Mouse (Mus musculus): ENCODE results near the gene Sp3. TPM values are rescaled to one million over a fixed set of nuclear protein-coding genes. Genes with fewer than 3 reads are reported as not detected.

Gene Sp3
- total and polyA plus RNA-seq, 3 experiments = 10.9 to 130 (median 129) TPM

DNA sequence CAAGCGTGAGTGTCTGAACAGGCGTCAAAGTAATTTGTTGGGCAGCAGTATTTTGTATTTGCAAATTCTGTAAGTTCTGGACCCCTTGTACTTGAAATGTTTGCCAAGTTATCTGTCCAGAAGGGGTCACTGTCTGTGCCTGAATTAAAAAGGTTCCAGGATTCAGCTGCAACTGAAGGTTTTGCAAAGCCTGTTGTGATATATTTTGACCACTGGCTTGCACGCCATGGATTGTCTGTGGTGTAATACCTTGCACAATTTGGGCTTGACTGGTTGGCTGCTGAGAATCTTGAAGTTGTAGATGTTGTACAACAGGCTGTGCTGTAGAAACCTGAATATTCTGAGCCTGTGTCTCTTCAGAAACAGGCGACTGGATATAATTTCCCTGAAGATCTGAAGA is 9.9 kb downstream of the Sp3 start:
- Histone ChIP-seq H3K4me3 (ENCODE audit: low read depth, low read length) (no peak overlapping the region), H3K9me3 (replicated peaks) (no peaks in the 10 kb centered on the region), H3K36me3 (replicated peaks) (peaks cover 53% of the 10 kb centered on the region), H3K4me1 (ENCODE audit: insufficient read depth, low read depth, low read length) (peaks cover 14% of the 10 kb centered on the region; the same call in 1 of the 2 replicates), H3K27me3 (ENCODE audit: insufficient read depth, low read length) (no peaks in the 10 kb centered on the region)
- TF ChIP-seq TAL1 (conservative IDR thresholded peaks at IDR 0.05; ENCODE audit: low read depth, low read length) = no peak
- no peak for TF ChIP-seq CTCF (IDR thresholded peaks at IDR 0.05; ENCODE audit: low read depth, low read length)
- TF ChIP-seq GATA2 (IDR thresholded peaks at IDR 0.05; ENCODE audit: borderline replicate concordance, low read depth, low read length) = no peak
- TF ChIP-seq GATA1 (IDR thresholded peaks at IDR 0.05; ENCODE audit: borderline replicate concordance, low read length) = no peak
- no peak for TF ChIP-seq POLR2AphosphoS5 (IDR thresholded peaks at IDR 0.05; ENCODE audit: insufficient replicate concordance, low read depth, low read length)
- no peak for ATAC-seq (ENCODE audit: extremely low read depth, insufficient number of reproducible peaks, low FRiP score, poor library complexity, severe bottlenecking)
- DNase-seq (ENCODE audit: low spot score) = no peak

- TF ChIP-seq TAL1 (conservative IDR thresholded peaks at IDR 0.05; ENCODE audit: low read depth, low read length) = no peak
- TF ChIP-seq CTCF (IDR thresholded peaks at IDR 0.05; ENCODE audit: low read depth, low read length) = no peak
- no peak for TF ChIP-seq GATA2 (IDR thresholded peaks at IDR 0.05; ENCODE audit: borderline replicate concordance, low read depth, low read length)
- no peak for TF ChIP-seq GATA1 (IDR thresholded peaks at IDR 0.05; ENCODE audit: borderline replicate concordance, low read length)
- no peak for TF ChIP-seq POLR2AphosphoS5 (IDR thresholded peaks at IDR 0.05; ENCODE audit: insufficient replicate concordance, low read depth, low read length)
- no peaks in the 10 kb centered on the region for H3K9me3 ChIP-seq (replicated peaks)
- no peaks in the 10 kb centered on the region for H3K27me3 ChIP-seq (ENCODE audit: insufficient read depth, low read length)
- H3K4me1 ChIP-seq (ENCODE audit: insufficient read depth, low read depth, low read length) = peaks cover 10% of the 10 kb centered on the region; the same call in 1 of the 2 replicates
- no peak overlapping the region for H3K4me3 ChIP-seq (ENCODE audit: low read depth, low read length)
- DNase-seq (ENCODE audit: low spot score) (no peak), ATAC-seq (ENCODE audit: extremely low read depth, insufficient number of reproducible peaks, low FRiP score, poor library complexity, severe bottlenecking) (no peak)
- peaks cover 60% of the 10 kb centered on the region for H3K36me3 ChIP-seq (replicated peaks)
Measured at GRCm38 (mm10) chr2:72968536-72968935, 11.7 kb downstream of the Sp3 start.

- DNase-seq (ENCODE audit: low spot score) (no peak), ATAC-seq (ENCODE audit: extremely low read depth, insufficient number of reproducible peaks, low FRiP score, poor library complexity, severe bottlenecking) (no peak)
- no peaks in the 10 kb centered on the region for H3K9me3 ChIP-seq (replicated peaks)
- H3K4me3 ChIP-seq (ENCODE audit: low read depth, low read length) = no peak overlapping the region
- H3K27me3 ChIP-seq (ENCODE audit: insufficient read depth, low read length) = no peaks in the 10 kb centered on the region
- H3K36me3 ChIP-seq (replicated peaks) = peaks cover 60% of the 10 kb centered on the region
- TF ChIP-seq POLR2AphosphoS5 (IDR thresholded peaks at IDR 0.05; ENCODE audit: insufficient replicate concordance, low read depth, low read length) (no peak), TAL1 (conservative IDR thresholded peaks at IDR 0.05; ENCODE audit: low read depth, low read length) (no peak), GATA1 (IDR thresholded peaks at IDR 0.05; ENCODE audit: borderline replicate concordance, low read length) (no peak), CTCF (IDR thresholded peaks at IDR 0.05; ENCODE audit: low read depth, low read length) (no peak), GATA2 (IDR thresholded peaks at IDR 0.05; ENCODE audit: borderline replicate concordance, low read depth, low read length) (no peak)
- peaks cover 15% of the 10 kb centered on the region; the same call in 1 of the 2 replicates for H3K4me1 ChIP-seq (ENCODE audit: insufficient read depth, low read depth, low read length)
Measured at GRCm38 (mm10) chr2:72965450-72965849, 14.8 kb downstream of the Sp3 start.

DNA sequence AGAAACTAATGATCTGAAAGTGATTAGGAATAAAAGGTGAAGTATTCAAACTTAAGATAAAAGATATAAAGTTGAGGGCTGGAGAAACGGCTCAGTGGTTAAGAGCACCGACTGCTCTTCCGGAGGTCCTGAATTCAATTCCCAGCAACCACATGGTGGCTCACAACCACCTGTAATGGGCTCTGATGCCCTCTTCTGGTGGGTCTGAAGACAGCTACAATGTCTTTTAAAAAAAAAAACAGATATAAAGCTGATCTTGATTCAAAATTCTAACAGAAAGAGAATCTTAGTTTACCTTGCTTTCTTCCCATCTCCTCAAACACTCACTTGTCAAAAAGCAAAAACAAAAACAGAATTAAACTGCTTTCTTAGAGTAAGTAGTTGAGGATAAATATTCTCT is 23.8 kb downstream of the Sp3 start:
- Histone ChIP-seq H3K4me1 (ENCODE audit: insufficient read depth, low read depth, low read length) (peaks cover 17% of the 10 kb centered on the region), H3K4me3 (ENCODE audit: low read depth, low read length) (no peak overlapping the region), H3K36me3 (replicated peaks) (peaks cover 65% of the 10 kb centered on the region), H3K9me3 (replicated peaks) (no peaks in the 10 kb centered on the region), H3K27me3 (ENCODE audit: insufficient read depth, low read length) (no peaks in the 10 kb centered on the region)
- TF ChIP-seq POLR2AphosphoS5 (IDR thresholded peaks at IDR 0.05; ENCODE audit: insufficient replicate concordance, low read depth, low read length) (no peak), GATA1 (IDR thresholded peaks at IDR 0.05; ENCODE audit: borderline replicate concordance, low read length) (no peak), TAL1 (conservative IDR thresholded peaks at IDR 0.05; ENCODE audit: low read depth, low read length) (no peak), CTCF (IDR thresholded peaks at IDR 0.05; ENCODE audit: low read depth, low read length) (no peak), GATA2 (IDR thresholded peaks at IDR 0.05; ENCODE audit: borderline replicate concordance, low read depth, low read length) (no peak)
- ATAC-seq (ENCODE audit: extremely low read depth, insufficient number of reproducible peaks, low FRiP score, poor library complexity, severe bottlenecking) (no peak), DNase-seq (ENCODE audit: low spot score) (no peak)

DNA sequence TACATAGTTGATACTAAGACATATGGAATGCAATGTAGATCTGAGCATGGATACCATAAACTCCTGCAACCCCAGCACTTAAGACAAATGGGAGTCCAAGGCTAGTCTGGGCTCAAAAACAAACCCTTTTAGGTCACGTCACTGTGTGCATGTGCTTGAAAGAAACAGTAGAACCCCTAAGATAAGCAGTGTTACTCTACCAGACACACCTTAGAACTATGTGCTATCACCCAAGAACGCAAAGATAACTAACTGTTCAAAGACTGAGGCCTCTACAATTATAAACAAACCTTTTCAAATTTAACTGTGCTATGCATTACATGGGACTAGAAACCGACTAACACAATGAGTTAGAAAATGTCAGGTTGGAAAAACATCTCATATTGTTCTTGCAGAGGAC is 27.3 kb downstream of the Sp3 start:
- Histone ChIP-seq H3K4me1 (ENCODE audit: insufficient read depth, low read depth, low read length) (peaks cover 15% of the 10 kb centered on the region), H3K9me3 (replicated peaks) (no peaks in the 10 kb centered on the region), H3K27me3 (ENCODE audit: insufficient read depth, low read length) (no peaks in the 10 kb centered on the region), H3K4me3 (ENCODE audit: low read depth, low read length) (no peak overlapping the region), H3K36me3 (replicated peaks) (peaks cover 54% of the 10 kb centered on the region)
- ATAC-seq (ENCODE audit: extremely low read depth, insufficient number of reproducible peaks, low FRiP score, poor library complexity, severe bottlenecking) (no peak), DNase-seq (ENCODE audit: low spot score) (no peak)
- TF ChIP-seq GATA1 (IDR thresholded peaks at IDR 0.05; ENCODE audit: borderline replicate concordance, low read length) (no peak), CTCF (IDR thresholded peaks at IDR 0.05; ENCODE audit: low read depth, low read length) (no peak), POLR2AphosphoS5 (IDR thresholded peaks at IDR 0.05; ENCODE audit: insufficient replicate concordance, low read depth, low read length) (no peak), GATA2 (IDR thresholded peaks at IDR 0.05; ENCODE audit: borderline replicate concordance, low read depth, low read length) (no peak), TAL1 (conservative IDR thresholded peaks at IDR 0.05; ENCODE audit: low read depth, low read length) (no peak)

DNA sequence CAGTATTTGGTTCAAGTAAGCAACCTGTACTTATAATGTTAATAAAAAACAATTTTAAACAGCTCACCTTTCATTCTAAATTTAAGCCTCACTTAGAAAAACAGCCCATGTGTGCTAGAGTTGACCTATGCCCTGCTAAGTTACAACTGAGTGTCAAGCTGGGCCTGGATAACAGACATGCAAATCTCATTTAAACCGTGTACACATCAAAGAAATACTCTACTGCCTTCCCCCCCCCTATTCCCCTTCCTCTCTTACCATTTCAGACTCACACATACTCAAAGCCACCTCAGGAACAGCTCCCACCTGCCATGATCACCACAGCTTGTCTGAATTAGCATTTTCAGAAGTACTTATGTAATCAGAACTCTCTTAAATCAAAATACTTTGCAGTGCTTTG is 44.3 kb downstream of the Sp3 start:
- H3K4me1 ChIP-seq (ENCODE audit: insufficient read depth, low read depth, low read length) = peaks cover 3% of the 10 kb centered on the region; the same call in 1 of the 2 replicates
- peaks cover 53% of the 10 kb centered on the region for H3K36me3 ChIP-seq (replicated peaks)
- no peak overlapping the region for H3K4me3 ChIP-seq (ENCODE audit: low read depth, low read length)
- no peaks in the 10 kb centered on the region for H3K27me3 ChIP-seq (ENCODE audit: insufficient read depth, low read length)
- no peaks in the 10 kb centered on the region for H3K9me3 ChIP-seq (replicated peaks)
- ATAC-seq (ENCODE audit: extremely low read depth, insufficient number of reproducible peaks, low FRiP score, poor library complexity, severe bottlenecking) (no peak), DNase-seq (ENCODE audit: low spot score) (no peak)
- TF ChIP-seq POLR2AphosphoS5 (IDR thresholded peaks at IDR 0.05; ENCODE audit: insufficient replicate concordance, low read depth, low read length) = no peak
- TF ChIP-seq CTCF (IDR thresholded peaks at IDR 0.05; ENCODE audit: low read depth, low read length) = no peak
- no peak for TF ChIP-seq GATA1 (IDR thresholded peaks at IDR 0.05; ENCODE audit: borderline replicate concordance, low read length)
- no peak for TF ChIP-seq TAL1 (conservative IDR thresholded peaks at IDR 0.05; ENCODE audit: low read depth, low read length)
- no peak for TF ChIP-seq GATA2 (IDR thresholded peaks at IDR 0.05; ENCODE audit: borderline replicate concordance, low read depth, low read length)

Measured in G1E (cell line).